Mouse (Mus musculus) ES-E14 (cell line): ENCODE measurements around the gene App.

ENCODE experiments used
- CHD2 ChIP-seq: IDR thresholded peaks from 2 replicates; pipeline ENCODE4 v1.6.1; 2014; ENCODE audit warnings: mild to moderate bottlenecking, low read depth, low read length, inconsistent platforms
- HCFC1 ChIP-seq: IDR thresholded peaks from 2 replicates; pipeline ENCODE4 v1.6.1; 2012; ENCODE audit warnings: low read length, inconsistent platforms, borderline replicate concordance; ENCODE audit not compliant: insufficient read depth
- ZC3H11A ChIP-seq: IDR thresholded peaks from 2 replicates; pipeline ENCODE4 v1.6.1; 2012; ENCODE audit warnings: low read depth, mild to moderate bottlenecking, inconsistent platforms, low read length, borderline replicate concordance
- ZNF384 ChIP-seq: IDR thresholded peaks from 2 replicates; pipeline ENCODE4 v1.6.1; 2012; ENCODE audit warnings: low read depth, low read length, inconsistent platforms

DNA sequence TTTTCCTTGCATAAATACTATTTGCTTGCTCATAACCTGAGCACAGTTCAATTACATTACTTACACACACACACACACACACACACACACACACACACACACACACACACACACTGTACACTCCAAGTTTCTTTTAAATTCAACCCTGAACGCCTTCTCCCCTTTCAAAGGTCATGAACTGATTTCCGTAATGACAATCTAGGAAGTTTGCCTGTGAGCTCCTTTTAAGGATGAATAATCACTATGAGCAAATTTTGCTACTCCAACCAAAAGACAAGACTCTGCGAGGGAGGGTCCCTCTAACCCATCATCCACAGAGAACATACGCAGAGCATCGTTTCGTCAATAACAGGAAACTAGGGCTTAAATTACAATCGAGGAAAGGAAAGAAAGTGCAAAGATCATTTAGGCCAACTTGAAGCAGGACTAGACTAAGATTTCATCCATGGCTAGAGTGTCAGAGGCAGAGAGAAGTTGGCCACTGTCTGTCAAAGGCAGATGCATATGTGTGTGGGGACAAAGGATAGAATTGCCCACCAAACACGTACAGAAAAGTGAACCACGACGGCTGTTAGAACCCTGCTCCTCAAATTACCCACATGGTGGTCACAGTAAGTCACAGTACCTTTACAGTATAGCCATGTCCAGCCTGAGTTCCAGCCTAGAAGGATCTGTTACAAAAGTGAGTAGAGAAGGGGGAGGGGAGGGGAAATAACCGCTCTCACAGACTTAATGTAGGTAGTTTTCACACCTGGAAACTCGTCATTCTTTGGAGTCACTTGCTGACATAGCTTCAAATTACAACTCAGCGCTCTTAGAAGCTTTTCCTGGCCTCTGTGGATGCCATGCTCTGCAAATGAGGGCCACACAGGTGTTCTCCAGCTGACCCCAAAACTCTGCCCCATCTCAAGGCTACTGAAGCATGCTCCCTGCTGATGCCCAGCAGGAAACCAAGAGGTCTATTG, 44.6 kb downstream of the App start:
- TF ChIP-seq ZC3H11A (no peak), ZNF384 (no peak), HCFC1 (no peak), CHD2 (no peak)
